Mouse (Mus musculus) forebrain, embryonic 15.5 days (tissue): ENCODE results near the gene Bud23. TPM values are rescaled to one million over a fixed set of nuclear protein-coding genes. Genes with fewer than 3 reads are reported as not detected.
A peak's percentile ranks its signal among the peaks of the same experiment; 100 is the strongest.

Experiments
- ATAC-seq: fragments of 200-750 bp; cut with Nextera tagmentation; replicated peaks from 2 replicates; pipeline ENCODE4 v1.8.0; 2017; ENCODE audit warnings: mild to moderate bottlenecking, moderate TSS enrichment, moderate library complexity
- H3K27ac ChIP-seq: fragments of 300-500 bp; sonication (generic); replicated peaks from 2 replicates; pipeline ENCODE4 v1.5.1; 2015; ENCODE audit warnings: mild to moderate bottlenecking, inconsistent platforms
- H3K27me3 ChIP-seq: fragments of 300-500 bp; sonication (generic); 2 replicates; pipeline ENCODE4 v1.6.1; 2015; ENCODE audit warnings: inconsistent platforms
- H3K36me3 ChIP-seq: fragments of 300-500 bp; sonication (generic); 2 replicates; pipeline ENCODE4 v1.6.1; 2015; ENCODE audit warnings: mild to moderate bottlenecking, inconsistent platforms
- H3K4me1 ChIP-seq: fragments of 300-500 bp; sonication (generic); 2 replicates; pipeline ENCODE4 v1.6.1; 2015; ENCODE audit warnings: inconsistent platforms
- H3K4me2 ChIP-seq: fragments of 300-500 bp; sonication (generic); replicated peaks from 2 replicates; pipeline ENCODE4 v1.6.1; 2015; ENCODE audit warnings: mild to moderate bottlenecking, inconsistent platforms
- H3K4me3 ChIP-seq: fragments of 300-500 bp; sonication (generic); 2 replicates; pipeline ENCODE4 v1.5.1; 2015; ENCODE audit warnings: mild to moderate bottlenecking, inconsistent platforms
- H3K9ac ChIP-seq: fragments of 300-500 bp; sonication (generic); replicated peaks from 2 replicates; pipeline ENCODE4 v1.6.1; 2015; ENCODE audit warnings: mild to moderate bottlenecking, inconsistent platforms
- H3K9me3 ChIP-seq: fragments of 300-500 bp; sonication (generic); 2 replicates; pipeline ENCODE4 v1.6.1; 2016; ENCODE audit warnings: inconsistent platforms
- WGBS: fragments of 180-500 bp; shearing (Covaris S2); methylation state at CpG from one replicate; pipeline ENCODE4 v1.1.7; 2015; ENCODE audit warnings: mixed read lengths; 5-methylcytosine and 5-hydroxymethylcytosine counted together
- polyA plus RNA-seq: library from polyadenylated mRNA; unstranded; fragments of >200 nt; fragmentation: Nextera tagmentation; extraction: Ambion mirVana; gene quantifications from 2 replicates; pipeline ENCODE4 v1.2.1, GENCODE M21; 2015

The Bud23 gene
- polyA plus RNA-seq, 1 experiment from 2014 or later: 89.0 TPM

GRCm38 (mm10) chr5:135032581-135032980 lies 32.2 kb downstream of the Bud23 start:
- H3K9me3 ChIP-seq: no peaks in the 10 kb centered on the region
- no peak overlapping the region for H3K4me2 ChIP-seq
- no peak overlapping the region for H3K4me3 ChIP-seq
- H3K9ac ChIP-seq: no peak overlapping the region
- H3K27ac ChIP-seq: no peak overlapping the region
- WGBS: 90% methylated on average over 5 of the region's 5 CpGs
- no peak for ATAC-seq
- H3K36me3 ChIP-seq: no peaks in the 10 kb centered on the region
- no peaks in the 10 kb centered on the region for H3K27me3 ChIP-seq
- H3K4me1 ChIP-seq: peaks cover 10% of the 10 kb centered on the region; the same call in 1 of the 2 replicates

DNA sequence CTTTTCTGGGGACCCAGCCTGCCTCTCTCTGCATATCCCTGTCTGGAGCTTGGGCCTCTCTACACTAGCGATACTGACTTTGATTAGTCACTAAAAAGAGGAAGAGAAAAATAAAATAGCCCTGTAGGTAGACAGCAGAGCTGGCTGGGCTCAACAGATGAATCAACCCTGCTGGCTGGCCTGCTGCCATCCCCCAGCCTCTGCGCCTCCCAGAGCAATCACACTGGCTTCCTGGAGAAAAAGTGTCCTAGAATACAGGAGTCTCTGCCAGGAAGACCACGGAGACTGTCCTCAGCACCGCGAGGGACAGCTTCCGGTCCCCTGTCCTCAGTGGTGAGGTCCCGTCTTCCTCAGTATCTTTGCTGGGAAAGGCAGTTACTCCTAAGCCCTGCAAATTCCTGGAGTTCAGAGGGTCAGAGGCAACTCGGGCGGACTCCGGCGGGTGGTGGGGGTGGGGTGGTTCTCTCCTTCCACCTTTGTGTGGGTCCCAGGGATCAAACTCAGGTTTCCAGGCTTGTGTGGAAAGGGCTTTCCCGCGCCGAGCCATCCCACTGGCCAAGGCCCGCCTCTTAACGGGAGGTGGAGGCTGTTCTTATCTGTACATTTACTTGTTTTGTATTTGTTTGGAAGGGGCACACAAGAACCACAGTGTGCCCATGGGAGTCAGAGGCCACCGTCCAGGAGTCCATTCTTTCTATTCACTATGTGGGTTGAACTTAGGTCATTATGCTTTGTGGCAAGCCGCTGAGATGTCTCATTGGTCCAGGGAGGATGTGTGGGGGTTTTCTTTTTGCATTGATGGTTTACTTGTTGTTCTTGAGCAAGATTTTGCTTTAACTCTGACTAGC lies 35.5 kb downstream of the Bud23 start:
- Histone ChIP-seq H3K36me3 (no peaks in the 10 kb centered on the region), H3K9me3 (no peaks in the 10 kb centered on the region), H3K4me1 (peaks cover 14% of the 10 kb centered on the region), H3K4me2 (no peak overlapping the region), H3K27me3 (no peaks in the 10 kb centered on the region), H3K9ac (no peak overlapping the region), H3K27ac (no peak overlapping the region), H3K4me3 (no peak overlapping the region)
- 57% methylated on average over 18 of the region's 18 CpGs for WGBS
- no peak for ATAC-seq

DNA sequence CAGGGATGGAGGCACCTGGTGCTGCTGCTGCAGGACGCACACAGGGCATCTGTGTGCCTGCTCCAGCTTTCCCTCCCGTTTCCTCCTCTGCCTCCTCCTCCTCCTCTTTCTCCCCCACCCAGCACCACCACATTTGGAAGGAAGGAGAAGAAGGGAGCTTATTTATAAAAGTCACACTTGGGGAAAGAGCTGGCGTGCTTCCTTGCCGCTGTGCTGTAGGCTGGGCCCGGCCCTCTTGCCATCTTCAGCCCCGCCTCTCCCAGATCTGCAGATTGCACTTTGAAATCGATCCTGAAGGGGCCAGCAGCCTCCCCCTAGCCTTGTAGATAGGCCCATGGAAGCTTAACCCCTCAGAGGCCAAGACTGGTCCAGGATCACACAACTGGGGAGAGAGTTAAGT lies 38.9 kb downstream of the Bud23 start:
- WGBS: 34% methylated on average over 7 of the region's 7 CpGs
- Histone ChIP-seq H3K9me3 (no peaks in the 10 kb centered on the region), H3K36me3 (no peaks in the 10 kb centered on the region), H3K27me3 (no peaks in the 10 kb centered on the region), H3K9ac (no peak overlapping the region), H3K4me1 (peaks cover 33% of the 10 kb centered on the region), H3K4me2 (no peak overlapping the region), H3K27ac (no peak overlapping the region), H3K4me3 (no peak overlapping the region)
- no peak for ATAC-seq

- WGBS: 75% methylated on average over 11 of the region's 11 CpGs
- Histone ChIP-seq H3K27me3 (no peaks in the 10 kb centered on the region), H3K4me3 (peak overlapping the region; percentile 85; the same call in 1 of the 2 replicates), H3K27ac (no peak overlapping the region), H3K9ac (no peak overlapping the region), H3K4me2 (peak overlapping the region; percentile 98), H3K4me1 (peaks cover 33% of the 10 kb centered on the region), H3K36me3 (no peaks in the 10 kb centered on the region), H3K9me3 (no peaks in the 10 kb centered on the region)
- ATAC-seq: no peak
Measured at GRCm38 (mm10) chr5:135024665-135025224, 40.0 kb downstream of the Bud23 start.

DNA sequence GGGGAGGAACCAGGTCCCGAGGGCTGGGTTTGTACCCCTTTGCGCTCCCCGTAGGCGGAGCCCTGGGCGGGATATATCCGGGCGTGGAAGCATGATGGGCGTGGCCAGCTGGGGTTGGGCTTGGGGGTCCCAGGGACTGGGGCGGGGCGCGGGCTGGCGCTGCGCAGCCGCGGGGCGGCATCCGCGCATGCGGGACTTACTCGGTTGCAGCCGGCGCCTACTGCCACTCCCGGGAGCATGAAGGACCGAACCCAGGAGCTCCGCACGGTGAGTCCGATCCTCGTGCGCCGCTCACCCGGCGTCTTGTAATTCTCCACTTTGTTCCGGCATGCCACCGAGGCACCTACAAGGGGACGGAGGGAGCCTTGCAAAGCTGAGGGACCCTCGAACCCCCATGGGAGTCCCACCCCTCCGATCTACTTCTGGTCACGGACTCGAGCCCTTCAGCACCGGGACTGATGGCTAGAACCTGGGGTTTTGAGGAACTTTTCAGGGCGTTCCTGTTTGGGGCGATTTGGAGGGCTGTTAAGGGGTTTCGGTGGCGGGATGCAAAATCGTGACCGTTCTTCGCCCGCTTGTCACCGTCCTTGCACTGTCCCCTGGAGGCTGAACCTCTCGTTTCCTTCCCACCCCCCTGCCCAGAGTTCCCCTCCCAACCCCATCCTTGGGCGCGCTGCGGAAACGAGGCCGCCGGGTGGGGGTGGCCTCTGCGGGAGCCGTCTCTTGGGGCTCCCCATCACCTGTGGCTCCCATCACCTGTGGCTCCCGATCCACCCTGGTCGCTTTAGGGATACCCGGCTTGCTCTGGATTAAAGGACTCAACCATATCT lies 41.2 kb downstream of the Bud23 start, which contains the start of gene Stx1a:
TSS of gene Stx1a (plus strand) at position 139 of the 830 bp plus-strand sequence.
- WGBS: under 1% methylated on average over 60 of the region's 61 CpGs
- Histone ChIP-seq H3K9ac (peak within 1 kb of the TSS; percentile 84), H3K4me1 (peaks cover 23% of the 10 kb centered on the region), H3K4me2 (peak within 1 kb of the TSS; percentile 98), H3K9me3 (no peaks in the 10 kb centered on the region), H3K27me3 (no peaks in the 10 kb centered on the region), H3K4me3 (peak within 1 kb of the TSS; percentile 85), H3K27ac (0 out of 2 replicates have a peak within 1 kb of the TSS, but pooled peaks have one; percentile 23), H3K36me3 (no peaks in the 10 kb centered on the region)
- ATAC-seq: peak; percentile 93

DNA sequence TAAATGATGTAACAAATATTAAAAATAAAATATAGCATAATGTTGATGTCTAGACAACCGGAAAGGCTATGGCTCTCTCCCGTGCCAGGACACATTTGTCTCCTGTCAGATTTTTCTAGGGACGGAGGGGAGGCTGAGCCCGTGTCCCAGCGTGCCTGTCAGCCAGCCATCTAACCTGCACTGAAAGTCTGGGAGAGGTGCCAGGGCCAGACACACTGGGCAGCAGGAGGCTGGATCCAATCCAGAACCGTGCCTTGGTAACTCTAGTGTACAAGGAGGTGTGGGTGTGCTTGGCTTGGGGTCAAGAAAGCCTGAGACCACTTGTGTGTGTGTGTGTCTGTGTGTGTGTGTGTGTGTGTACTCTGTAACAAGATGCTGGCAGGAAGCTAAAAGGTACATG lies 42.9 kb downstream of the Bud23 start:
- Histone ChIP-seq H3K9me3 (no peaks in the 10 kb centered on the region), H3K36me3 (no peaks in the 10 kb centered on the region), H3K27ac (no peak overlapping the region; the same call in 1 of the 2 replicates), H3K27me3 (no peaks in the 10 kb centered on the region), H3K4me1 (peaks cover 23% of the 10 kb centered on the region), H3K4me3 (no peak overlapping the region), H3K4me2 (no peak overlapping the region), H3K9ac (no peak overlapping the region)
- no peak for ATAC-seq
- 32% methylated on average over 6 of the region's 6 CpGs for WGBS

GRCm38 (mm10) chr5:135016224-135016759 lies 48.5 kb downstream of the Bud23 start:
- 65% methylated on average over 4 of the region's 4 CpGs for WGBS
- ATAC-seq: no peak
- Histone ChIP-seq H3K4me1 (peaks cover 5% of the 10 kb centered on the region; the same call in 1 of the 2 replicates), H3K4me3 (no peak overlapping the region), H3K9me3 (no peaks in the 10 kb centered on the region), H3K27me3 (no peaks in the 10 kb centered on the region; the same call in 1 of the 2 replicates), H3K9ac (no peak overlapping the region), H3K27ac (no peak overlapping the region), H3K36me3 (no peaks in the 10 kb centered on the region), H3K4me2 (no peak overlapping the region)

DNA sequence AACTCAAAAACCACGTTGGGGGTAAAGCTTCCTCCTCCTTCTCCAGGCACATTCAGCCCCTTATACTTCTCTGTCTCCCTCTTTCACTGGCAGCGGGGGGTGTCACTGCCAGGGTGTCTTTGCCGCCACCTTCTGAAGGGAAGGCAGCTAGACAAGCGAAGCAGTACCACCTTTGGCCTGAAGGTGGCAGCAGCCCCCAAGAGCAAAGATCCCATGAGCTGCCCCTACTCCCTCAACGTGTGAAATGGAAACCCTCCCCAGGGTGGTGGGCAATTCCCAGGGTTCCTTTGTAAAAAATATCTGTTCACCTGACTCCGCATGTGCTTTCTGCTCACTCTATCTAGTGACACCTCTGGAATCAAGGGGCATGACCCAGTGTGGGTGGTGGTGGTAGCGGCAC lies 49.3 kb downstream of the Bud23 start:
- no peak overlapping the region for H3K27ac ChIP-seq
- H3K9me3 ChIP-seq: no peaks in the 10 kb centered on the region
- no peak overlapping the region for H3K9ac ChIP-seq
- H3K27me3 ChIP-seq: no peaks in the 10 kb centered on the region; the same call in 1 of the 2 replicates
- WGBS: 14% methylated on average over 7 of the region's 7 CpGs
- H3K4me3 ChIP-seq: no peak overlapping the region
- ATAC-seq: 0 out of 2 replicates have a peak, but pooled peaks have one; percentile 26
- peaks cover 13% of the 10 kb centered on the region for H3K4me1 ChIP-seq
- no peaks in the 10 kb centered on the region for H3K36me3 ChIP-seq
- H3K4me2 ChIP-seq: no peak overlapping the region

DNA sequence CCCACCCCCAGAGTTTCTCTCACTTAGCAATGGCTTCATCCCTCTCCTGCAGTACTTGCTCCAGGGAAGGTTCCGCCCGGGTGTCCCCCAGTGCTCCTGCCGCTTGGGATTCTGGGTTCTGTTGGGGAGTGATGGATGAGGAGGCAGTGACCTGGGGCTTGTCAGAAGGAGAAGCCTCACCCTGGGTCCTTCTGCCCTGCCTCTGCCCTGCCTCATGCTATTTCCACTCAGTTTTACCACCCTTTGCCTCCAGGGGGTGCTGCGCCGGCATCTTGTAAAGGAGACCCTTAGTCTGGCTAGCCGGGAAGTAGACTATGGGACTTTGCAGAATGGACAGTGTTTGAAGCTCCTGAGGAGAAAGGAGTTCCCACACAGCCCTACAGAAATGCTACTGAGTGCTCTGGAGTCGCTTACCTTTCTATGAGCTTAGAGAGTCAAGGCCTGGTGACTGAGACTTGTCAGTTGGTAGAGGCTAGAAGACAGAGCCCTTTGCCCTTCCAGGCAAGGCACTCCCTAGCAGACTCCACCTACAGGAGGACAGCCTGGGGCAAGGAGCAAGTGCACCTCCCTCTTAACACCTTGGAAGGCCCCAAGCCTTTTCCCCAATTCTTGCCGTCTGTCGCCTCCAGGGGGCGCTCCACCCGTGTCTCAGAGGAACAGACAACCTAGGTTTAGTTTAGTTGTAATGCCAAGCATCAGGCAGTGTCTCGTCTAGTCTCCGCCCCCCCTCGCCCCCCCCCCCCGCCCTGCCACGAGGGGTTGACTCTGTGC lies 51.9 kb downstream of the Bud23 start:
- ATAC-seq: no peak
- WGBS: 4% methylated on average over 16 of the region's 16 CpGs
- H3K27ac ChIP-seq: no peak overlapping the region
- H3K36me3 ChIP-seq: no peaks in the 10 kb centered on the region
- H3K4me3 ChIP-seq: no peak overlapping the region
- H3K9ac ChIP-seq: no peak overlapping the region
- H3K9me3 ChIP-seq: no peaks in the 10 kb centered on the region
- no peak overlapping the region for H3K4me2 ChIP-seq
- no peaks in the 10 kb centered on the region; the same call in 1 of the 2 replicates for H3K27me3 ChIP-seq
- peaks cover 22% of the 10 kb centered on the region for H3K4me1 ChIP-seq

DNA sequence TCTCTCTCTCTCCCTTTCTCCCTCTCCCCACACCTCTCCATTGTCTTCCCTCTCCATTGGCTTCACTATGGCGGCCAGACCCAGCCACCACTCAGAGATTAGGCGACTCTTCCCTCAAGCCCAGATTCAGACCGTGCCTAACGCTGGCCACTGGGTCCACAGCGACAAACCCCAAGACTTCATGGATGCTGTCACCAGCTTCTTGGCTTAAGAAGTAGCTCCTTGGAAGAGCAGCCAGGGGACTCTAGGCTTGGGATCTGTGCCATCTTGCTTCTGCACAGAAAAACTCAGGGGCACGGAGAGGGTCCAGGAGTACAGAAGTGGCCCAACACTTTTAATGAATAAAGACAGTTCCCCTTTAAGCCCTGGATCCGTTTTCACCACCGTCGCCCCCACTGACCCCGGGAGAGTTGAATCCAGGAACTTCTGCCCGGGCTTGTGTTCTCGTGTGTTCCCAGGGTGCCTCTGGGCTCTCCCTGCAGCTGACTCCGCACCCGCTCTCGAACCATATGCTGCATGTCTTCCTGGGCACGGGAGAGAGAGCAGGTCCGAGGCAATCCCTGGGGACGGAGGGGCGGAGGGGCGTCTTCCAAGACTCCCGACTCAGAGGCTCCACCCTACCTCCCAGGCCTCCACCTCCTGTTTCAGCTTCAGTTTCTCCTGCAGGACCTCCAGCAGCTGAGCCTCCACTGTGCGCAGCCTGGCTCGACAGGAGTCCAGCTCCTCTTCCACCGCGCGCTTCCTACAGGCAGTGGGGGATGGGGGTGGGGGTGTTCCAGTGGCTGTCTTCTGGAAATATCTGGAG lies 52.7 kb downstream of the Bud23 start:
- no peaks in the 10 kb centered on the region; the same call in 1 of the 2 replicates for H3K27me3 ChIP-seq
- H3K36me3 ChIP-seq: no peaks in the 10 kb centered on the region
- H3K4me3 ChIP-seq: no peak overlapping the region; the same call in 1 of the 2 replicates
- H3K9ac ChIP-seq: no peak overlapping the region
- peaks cover 22% of the 10 kb centered on the region for H3K4me1 ChIP-seq
- H3K27ac ChIP-seq: no peak overlapping the region
- H3K9me3 ChIP-seq: no peaks in the 10 kb centered on the region
- 35% methylated on average over 26 of the region's 26 CpGs for WGBS
- no peak for ATAC-seq
- no peak overlapping the region for H3K4me2 ChIP-seq
